Mouse (Mus musculus) hindbrain, embryonic 15.5 days (tissue): ENCODE data around the gene Rasgrf2. TPM values are rescaled to one million over a fixed set of nuclear protein-coding genes. Genes with fewer than 3 reads are reported as not detected.

Experiments used
- ATAC-seq: fragments of 200-750 bp; cut with Nextera tagmentation; 2 replicates; pipeline ENCODE4 v1.8.0; 2017; ENCODE audit warnings: low read depth, moderate number of reproducible peaks, moderate TSS enrichment; ENCODE audit not compliant: low FRiP score
- H3K27ac ChIP-seq: fragments of 300-500 bp; sonication (generic); replicated peaks from 2 replicates; pipeline ENCODE4 v1.5.1; 2015; ENCODE audit warnings: mild to moderate bottlenecking, inconsistent platforms
- H3K27me3 ChIP-seq: fragments of 300-500 bp; sonication (generic); 2 replicates; pipeline ENCODE4 v1.6.1; 2015; ENCODE audit warnings: control low read depth, inconsistent platforms
- H3K36me3 ChIP-seq: fragments of 300-500 bp; sonication (generic); 2 replicates; pipeline ENCODE4 v1.6.1; 2015; ENCODE audit warnings: control low read depth, inconsistent platforms
- H3K4me1 ChIP-seq: fragments of 300-500 bp; sonication (generic); replicated peaks from 2 replicates; pipeline ENCODE4 v1.6.1; 2015; ENCODE audit warnings: control low read depth, inconsistent platforms
- H3K4me2 ChIP-seq: fragments of 300-500 bp; sonication (generic); 2 replicates; pipeline ENCODE4 v1.6.1; 2015; ENCODE audit warnings: moderate library complexity, mild to moderate bottlenecking, inconsistent platforms
- H3K4me3 ChIP-seq: fragments of 300-500 bp; sonication (generic); 2 replicates; pipeline ENCODE4 v1.5.1; 2015; ENCODE audit warnings: mild to moderate bottlenecking, inconsistent platforms
- H3K9ac ChIP-seq: fragments of 300-500 bp; sonication (generic); 2 replicates; pipeline ENCODE4 v1.6.1; 2015; ENCODE audit warnings: inconsistent platforms
- H3K9me3 ChIP-seq: fragments of 300-500 bp; sonication (generic); 2 replicates; pipeline ENCODE4 v1.6.1; 2016; ENCODE audit warnings: control low read depth, inconsistent platforms
- WGBS: fragments of 180-500 bp; shearing (Covaris S2); methylation state at CpG from one replicate; pipeline ENCODE4 v1.1.7; 2015; 5-methylcytosine and 5-hydroxymethylcytosine counted together
- polyA plus RNA-seq: library from polyadenylated mRNA; unstranded; fragments of >200 nt; fragmentation: Nextera tagmentation; extraction: Ambion mirVana; gene quantifications from 2 replicates; pipeline ENCODE4 v1.2.1, GENCODE M21; 2015

Gene Rasgrf2
- polyA plus RNA-seq, 1 experiment from 2014 or later, result 9.5 TPM

DNA sequence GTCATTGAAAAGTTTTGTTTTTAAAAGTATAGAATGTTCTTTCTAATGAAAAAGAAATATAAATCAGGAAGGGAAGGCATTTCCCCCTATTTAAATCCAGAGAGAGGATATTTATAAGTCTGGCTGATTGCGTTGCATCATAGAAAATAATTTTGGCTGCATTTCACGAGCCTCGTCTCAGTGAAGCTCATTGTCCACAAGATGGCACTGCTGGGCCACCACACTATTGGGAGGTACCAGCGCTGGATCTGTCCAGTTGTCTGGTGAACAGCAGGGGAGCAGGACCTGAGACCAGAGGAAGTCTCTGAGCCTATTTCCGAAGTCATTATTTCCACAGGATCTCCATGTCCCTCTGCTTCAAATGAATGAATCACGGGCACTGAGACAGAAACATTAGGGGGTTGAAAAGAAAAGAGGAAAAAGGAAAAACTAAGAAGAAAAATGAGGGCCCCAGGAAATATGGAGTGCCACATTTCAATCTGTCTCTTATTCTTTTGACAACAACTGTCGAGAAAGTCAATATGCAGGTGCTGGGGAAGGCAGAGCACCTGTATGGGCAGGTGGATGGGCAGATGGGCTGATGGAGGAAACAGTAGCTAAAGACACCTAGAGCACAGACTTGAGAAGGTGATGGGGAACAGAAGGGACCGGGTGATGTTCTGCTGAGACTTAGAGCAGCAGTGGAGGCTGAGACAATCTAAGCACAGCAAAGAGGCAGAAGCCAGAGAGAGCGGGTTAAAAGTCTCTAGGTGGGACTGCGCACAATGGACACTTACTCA, 223.1 kb downstream of the Rasgrf2 start:
- Histone ChIP-seq H3K9me3 (no peaks in the 10 kb centered on the region), H3K27ac (no peak overlapping the region), H3K4me1 (no peaks in the 10 kb centered on the region), H3K4me3 (no peak overlapping the region), H3K9ac (no peak overlapping the region), H3K36me3 (no peaks in the 10 kb centered on the region), H3K4me2 (no peak overlapping the region), H3K27me3 (no peaks in the 10 kb centered on the region)
- WGBS, result 40% methylated on average over 10 of the region's 10 CpGs
- peak; percentile 91 for ATAC-seq

DNA sequence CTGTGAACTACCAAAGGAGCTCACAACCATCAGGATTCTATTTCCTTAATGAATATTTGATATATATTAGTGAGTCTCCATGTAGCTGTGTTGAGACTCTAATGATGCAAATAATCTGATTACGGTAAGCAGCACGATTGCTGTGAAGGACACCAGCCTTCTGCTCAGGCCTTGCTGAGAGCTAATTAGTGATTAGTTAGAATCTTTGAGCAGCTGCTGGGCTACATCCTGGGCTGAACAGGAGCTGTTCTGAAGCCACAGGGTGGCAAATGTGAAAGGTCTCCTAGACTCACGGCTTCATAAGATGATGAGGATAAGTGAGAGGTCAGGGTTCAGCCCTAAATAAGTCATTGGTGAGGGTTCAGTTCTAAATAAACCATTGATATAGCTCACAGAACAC, 225.1 kb downstream of the Rasgrf2 start:
- H3K27ac ChIP-seq, result no peak overlapping the region
- no peak overlapping the region for H3K4me3 ChIP-seq
- H3K27me3 ChIP-seq, result no peaks in the 10 kb centered on the region
- no peak overlapping the region for H3K9ac ChIP-seq
- peak; percentile 71 for ATAC-seq
- H3K36me3 ChIP-seq, result no peaks in the 10 kb centered on the region
- WGBS, result 59% methylated on average over 3 of the region's 3 CpGs
- no peaks in the 10 kb centered on the region for H3K9me3 ChIP-seq
- H3K4me2 ChIP-seq, result no peak overlapping the region
- H3K4me1 ChIP-seq, result no peaks in the 10 kb centered on the region

DNA sequence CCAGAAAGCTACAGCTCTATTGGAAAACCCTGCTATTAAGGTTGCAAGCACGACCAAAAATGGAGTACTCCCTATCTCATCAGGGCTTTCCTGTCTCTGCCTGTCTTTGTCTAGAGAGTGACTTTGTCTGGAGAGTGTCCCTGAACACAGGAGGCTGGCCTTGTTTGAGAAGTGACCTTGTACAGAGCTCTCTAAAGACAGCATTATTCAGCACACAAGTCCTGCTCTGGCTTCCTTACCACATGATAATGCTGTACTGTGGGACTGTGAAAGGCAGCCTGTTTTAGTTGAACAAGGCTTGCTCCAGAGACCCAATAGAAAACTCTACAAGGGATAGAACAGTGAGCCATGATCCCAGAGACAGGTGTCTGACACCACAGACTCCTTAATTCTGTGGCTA, 235.0 kb downstream of the Rasgrf2 start:
- Histone ChIP-seq H3K4me1 (no peaks in the 10 kb centered on the region), H3K4me3 (no peak overlapping the region), H3K9ac (no peak overlapping the region), H3K36me3 (0 out of 2 replicates have a peak, but pooled peaks cover 3% of the 10 kb centered on the region), H3K27me3 (no peaks in the 10 kb centered on the region), H3K9me3 (no peaks in the 10 kb centered on the region), H3K27ac (no peak overlapping the region), H3K4me2 (no peak overlapping the region)
- 57% methylated on average over 1 of the region's 1 CpGs for WGBS
- ATAC-seq, result no peak

DNA sequence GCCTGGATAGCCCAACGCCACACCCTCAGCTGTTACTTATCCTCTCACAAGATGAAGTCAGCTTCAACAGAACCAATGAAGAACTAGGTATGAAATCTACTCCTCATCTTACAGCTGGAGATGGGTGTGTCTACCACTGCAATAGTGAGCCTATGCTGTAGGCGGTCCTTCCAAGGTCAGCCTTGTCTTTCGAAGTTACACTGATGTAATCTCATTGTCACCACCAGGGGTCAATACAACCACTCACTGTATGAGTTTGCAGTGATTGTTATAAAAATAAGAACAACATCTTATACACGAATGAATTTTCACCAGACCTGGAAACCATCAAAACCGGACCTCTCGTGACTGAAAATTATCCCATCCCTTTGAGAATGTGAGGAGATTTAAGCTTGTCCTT, 238.3 kb downstream of the Rasgrf2 start:
- H3K36me3 ChIP-seq, result no peaks in the 10 kb centered on the region
- no peaks in the 10 kb centered on the region for H3K4me1 ChIP-seq
- WGBS, result 80% methylated on average over 6 of the region's 6 CpGs

DNA sequence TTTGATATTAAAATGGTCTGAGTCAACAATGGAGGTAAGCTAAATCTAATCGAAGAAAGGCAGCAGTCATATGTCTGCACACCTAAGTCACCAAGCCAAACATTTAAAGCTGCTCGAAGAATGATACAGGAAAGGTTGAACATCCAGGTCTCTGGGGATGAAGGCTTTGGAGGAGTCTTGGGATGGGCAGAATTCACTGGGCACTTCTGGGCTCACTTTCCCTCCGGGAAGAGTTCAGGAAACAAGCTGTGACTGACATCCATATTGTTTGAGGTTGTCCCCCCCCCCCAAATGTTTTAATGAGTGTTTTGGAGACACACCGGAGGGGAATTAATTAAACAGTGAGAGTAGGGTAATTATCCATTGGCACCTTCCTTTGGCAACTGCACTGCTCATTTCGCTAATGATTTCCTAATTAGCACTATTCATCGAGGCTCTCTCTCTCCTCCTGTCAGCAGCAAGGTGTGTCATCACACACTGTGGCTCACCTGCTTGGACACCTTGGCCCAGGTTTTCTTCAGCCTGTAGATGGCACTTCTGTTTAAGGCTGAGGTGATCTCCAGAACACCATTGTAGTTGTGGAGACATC, 241.3 kb downstream of the Rasgrf2 start:
- no peak overlapping the region for H3K4me2 ChIP-seq
- H3K4me1 ChIP-seq, result no peaks in the 10 kb centered on the region
- H3K36me3 ChIP-seq, result no peaks in the 10 kb centered on the region
- peak; percentile 51; the same call in 1 of the 2 replicates for ATAC-seq
- no peak overlapping the region for H3K9ac ChIP-seq
- H3K27ac ChIP-seq, result no peak overlapping the region
- H3K9me3 ChIP-seq, result no peaks in the 10 kb centered on the region
- no peak overlapping the region for H3K4me3 ChIP-seq
- WGBS, result 69% methylated on average over 6 of the region's 6 CpGs
- no peaks in the 10 kb centered on the region for H3K27me3 ChIP-seq

More for the DNA sequence above, 238.3 kb downstream of the Rasgrf2 start:
- no peak overlapping the region for H3K4me3 ChIP-seq
- ATAC-seq, result no peak
- H3K4me2 ChIP-seq, result no peak overlapping the region
- no peak overlapping the region for H3K9ac ChIP-seq
- H3K27ac ChIP-seq, result no peak overlapping the region
- H3K27me3 ChIP-seq, result no peaks in the 10 kb centered on the region
- H3K9me3 ChIP-seq, result no peaks in the 10 kb centered on the region

DNA sequence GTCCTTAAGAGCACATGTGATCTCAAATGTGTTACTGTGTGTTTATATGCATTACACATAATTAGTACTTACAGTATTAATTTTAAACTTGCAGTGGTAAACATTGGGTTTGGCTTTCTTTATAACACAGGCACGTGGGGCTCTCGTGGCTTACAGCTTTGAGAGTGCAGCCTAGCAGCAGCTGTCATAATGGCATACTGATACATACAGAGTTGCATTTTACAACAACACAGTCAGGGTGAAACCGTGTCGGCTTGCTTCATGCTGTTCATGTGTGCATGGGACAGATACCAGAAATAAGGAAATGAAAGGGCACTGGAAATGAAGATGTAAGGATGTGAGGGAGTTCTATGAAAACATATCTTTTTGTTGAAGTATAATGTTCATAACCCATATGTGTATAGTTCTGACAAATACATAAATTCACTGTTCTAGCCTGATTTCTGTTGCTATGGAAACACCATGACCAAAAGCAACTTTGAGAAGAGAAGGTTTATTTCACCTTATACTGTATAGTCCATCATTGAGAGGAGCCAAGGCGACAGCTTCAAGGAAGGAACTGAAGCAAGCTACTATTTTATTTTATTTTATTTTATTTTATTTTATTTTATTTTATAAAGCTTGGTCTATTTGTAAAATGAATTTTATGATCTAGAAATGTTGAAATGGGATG, 246.6 kb downstream of the Rasgrf2 start:
- 84% methylated on average over 5 of the region's 5 CpGs for WGBS
- ATAC-seq, result peak; percentile 54; the same call in 1 of the 2 replicates
- no peak overlapping the region for H3K4me2 ChIP-seq
- H3K4me3 ChIP-seq, result no peak overlapping the region
- H3K9me3 ChIP-seq, result no peaks in the 10 kb centered on the region
- H3K36me3 ChIP-seq, result no peaks in the 10 kb centered on the region
- H3K27ac ChIP-seq, result no peak overlapping the region
- H3K27me3 ChIP-seq, result no peaks in the 10 kb centered on the region
- no peaks in the 10 kb centered on the region for H3K4me1 ChIP-seq
- H3K9ac ChIP-seq, result no peak overlapping the region

DNA sequence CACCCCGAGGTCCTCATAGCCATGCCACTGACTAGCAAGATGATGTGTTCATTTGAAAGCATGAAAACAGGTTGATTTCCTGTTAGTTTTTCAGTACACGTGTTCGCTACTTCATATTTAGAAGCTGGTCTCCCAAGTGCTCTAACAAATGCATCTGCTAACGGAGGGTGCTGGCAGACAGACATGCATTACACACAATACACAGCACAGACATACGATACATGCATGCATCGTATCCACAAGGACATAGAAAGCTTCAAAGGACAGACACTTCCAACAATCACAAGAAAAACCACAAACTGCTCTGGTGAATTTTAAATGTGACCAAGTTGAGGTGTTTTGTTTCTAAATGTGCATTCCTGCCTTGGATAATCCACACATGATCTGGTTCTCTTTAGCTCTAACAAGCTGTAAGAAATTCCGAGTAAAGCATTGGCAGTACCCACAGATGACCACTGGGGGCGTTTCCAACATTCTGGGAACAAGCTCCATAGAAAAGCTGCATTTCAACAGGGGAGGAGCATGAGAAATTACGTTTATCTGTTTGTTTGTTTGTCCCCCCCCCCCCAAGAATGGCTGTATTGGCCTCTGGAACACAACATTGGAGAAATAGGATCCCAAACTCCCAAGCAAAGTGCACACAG, 249.5 kb downstream of the Rasgrf2 start:
- Histone ChIP-seq H3K4me3 (no peak overlapping the region), H3K9ac (no peak overlapping the region), H3K4me1 (no peaks in the 10 kb centered on the region), H3K27me3 (no peaks in the 10 kb centered on the region), H3K27ac (no peak overlapping the region), H3K36me3 (no peaks in the 10 kb centered on the region), H3K9me3 (no peaks in the 10 kb centered on the region), H3K4me2 (no peak overlapping the region)
- WGBS, result 60% methylated on average over 9 of the region's 9 CpGs
- ATAC-seq, result no peak

DNA sequence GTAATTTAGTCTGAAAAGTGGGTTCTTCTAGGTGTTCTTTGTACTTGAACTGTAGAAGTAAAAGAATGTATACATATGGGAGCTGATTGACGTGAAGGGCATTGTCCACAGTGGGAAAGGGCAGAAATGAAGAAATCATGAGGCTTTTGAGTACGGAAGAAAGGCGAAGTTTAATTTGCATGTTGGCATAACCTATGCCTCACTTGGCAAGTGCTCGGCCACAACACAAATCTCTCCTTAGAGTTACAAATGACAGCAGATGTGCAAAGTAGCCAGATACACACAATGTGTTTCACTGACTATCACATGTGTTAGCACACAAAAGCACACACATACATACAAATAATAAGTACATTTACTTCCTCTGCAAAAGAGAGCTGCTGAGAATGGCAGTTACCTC, 251.2 kb downstream of the Rasgrf2 start:
- Histone ChIP-seq H3K4me2 (no peak overlapping the region), H3K27me3 (no peaks in the 10 kb centered on the region), H3K4me3 (no peak overlapping the region), H3K4me1 (no peaks in the 10 kb centered on the region), H3K27ac (no peak overlapping the region), H3K9ac (no peak overlapping the region), H3K36me3 (no peaks in the 10 kb centered on the region), H3K9me3 (no peaks in the 10 kb centered on the region)
- ATAC-seq, result no peak
- WGBS, result 82% methylated on average over 4 of the region's 4 CpGs

DNA sequence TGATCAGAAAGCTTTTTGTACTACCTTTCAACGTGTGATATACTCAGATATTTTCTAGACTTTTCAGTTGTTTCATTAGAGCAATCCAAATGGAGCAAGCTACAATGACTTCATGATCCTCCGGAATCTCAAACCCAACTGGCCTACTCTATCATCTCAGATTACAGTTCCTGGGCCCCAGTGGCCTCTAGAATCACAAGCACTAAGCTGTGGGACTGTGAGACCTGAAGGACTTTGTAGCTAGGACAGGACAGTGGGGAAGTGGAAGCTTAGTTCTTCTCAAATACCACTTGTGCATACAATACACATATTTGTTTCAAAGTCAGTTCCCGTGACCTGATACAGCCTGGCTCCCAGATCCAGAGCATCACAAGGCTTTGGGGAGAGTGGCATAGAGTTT, 253.5 kb downstream of the Rasgrf2 start:
- ATAC-seq, result no peak
- WGBS, result 86% methylated on average over 3 of the region's 3 CpGs
- Histone ChIP-seq H3K4me2 (no peak overlapping the region), H3K9ac (no peak overlapping the region), H3K36me3 (no peaks in the 10 kb centered on the region), H3K9me3 (no peaks in the 10 kb centered on the region), H3K27me3 (no peaks in the 10 kb centered on the region), H3K27ac (no peak overlapping the region), H3K4me3 (no peak overlapping the region), H3K4me1 (no peaks in the 10 kb centered on the region)

DNA sequence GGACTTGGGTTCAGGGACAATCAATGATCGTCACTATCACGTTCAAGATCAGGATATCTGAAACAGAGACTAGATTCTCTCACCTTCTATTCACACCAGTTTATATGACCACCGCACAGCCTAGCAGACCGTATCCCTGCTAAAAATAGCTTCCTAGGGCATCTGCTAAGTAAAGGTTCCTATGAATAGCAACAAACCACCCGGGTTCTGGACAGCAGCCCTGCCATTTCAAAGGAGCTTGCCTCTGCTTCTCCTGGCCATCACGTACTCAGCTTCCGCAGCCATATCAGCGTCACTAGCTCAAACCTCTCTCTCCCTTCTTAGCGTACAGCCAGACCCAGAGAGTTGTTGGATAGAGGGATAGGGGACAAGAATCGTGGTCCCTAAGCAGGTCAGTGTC, 254.1 kb downstream of the Rasgrf2 start:
- no peaks in the 10 kb centered on the region for H3K9me3 ChIP-seq
- no peak overlapping the region for H3K4me2 ChIP-seq
- H3K4me3 ChIP-seq, result no peak overlapping the region
- no peaks in the 10 kb centered on the region for H3K27me3 ChIP-seq
- no peak overlapping the region for H3K9ac ChIP-seq
- no peak for ATAC-seq
- 88% methylated on average over 10 of the region's 10 CpGs for WGBS
- no peaks in the 10 kb centered on the region for H3K36me3 ChIP-seq
- no peak overlapping the region for H3K27ac ChIP-seq
- H3K4me1 ChIP-seq, result no peaks in the 10 kb centered on the region

DNA sequence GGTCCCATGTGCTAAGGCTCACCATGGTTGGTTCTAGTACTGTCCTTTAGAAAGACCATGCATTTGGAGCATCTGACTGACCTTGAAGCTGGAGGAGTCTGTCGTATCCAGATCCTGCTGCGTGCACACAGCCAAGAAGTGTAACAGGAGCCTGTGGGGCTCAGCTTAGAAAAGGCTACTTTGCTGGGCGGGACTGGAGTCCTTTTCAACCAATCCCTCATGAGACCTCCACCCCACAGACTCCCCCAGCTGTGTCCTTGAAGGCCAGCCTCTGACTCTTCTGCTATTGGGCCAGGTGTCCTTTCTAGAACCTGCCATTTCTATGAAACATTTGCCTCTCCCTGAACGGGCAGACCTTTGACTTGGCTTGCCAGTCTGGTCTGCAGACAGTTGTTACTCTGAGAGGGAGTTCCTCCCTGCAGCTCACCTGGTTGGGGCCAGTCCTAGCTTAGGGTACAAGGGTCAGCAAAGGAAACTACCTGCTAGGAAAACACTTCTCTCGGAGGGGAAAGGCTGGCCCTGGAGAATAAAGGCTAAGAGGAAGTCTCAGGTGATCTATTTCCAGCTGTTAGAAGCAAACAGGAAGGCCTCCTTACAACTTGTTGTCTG, 254.6 kb downstream of the Rasgrf2 start, which contains the start of gene Ckmt2:
Ckmt2 (minus strand) TSS at position 145 of the 609 bp plus-strand sequence.
- Histone ChIP-seq H3K36me3 (no peaks in the 10 kb centered on the region), H3K4me3 (no peak within 1 kb of the TSS), H3K9me3 (no peaks in the 10 kb centered on the region), H3K27ac (no peak within 1 kb of the TSS), H3K27me3 (no peaks in the 10 kb centered on the region), H3K4me1 (no peaks in the 10 kb centered on the region), H3K9ac (no peak within 1 kb of the TSS), H3K4me2 (no peak within 1 kb of the TSS)
- WGBS, result 79% methylated on average over 5 of the region's 5 CpGs
- no peak for ATAC-seq
